Mouse (Mus musculus) embryonic facial prominence, embryonic 14.5 days (tissue): ENCODE measurements around the gene Arl5a. TPM values are rescaled to one million over a fixed set of nuclear protein-coding genes. Genes with fewer than 3 reads are reported as not detected.
A peak's percentile ranks its signal among the peaks of the same experiment; 100 is the strongest.

Experiments used
- ATAC-seq: fragments of 200-750 bp; cut with Nextera tagmentation; 2 replicates; pipeline ENCODE4 v1.8.0; 2017; ENCODE audit warnings: low read depth, moderate number of reproducible peaks, moderate TSS enrichment
- DNase-seq: peaks from one replicate; pipeline ENCODE4 v3.0.0-alpha.2; 2015; ENCODE audit warnings: low spot score
- H3K27ac ChIP-seq: fragments of 300-500 bp; sonication (generic); replicated peaks from 2 replicates; pipeline ENCODE4 v1.5.1; 2014; ENCODE audit warnings: low read depth, mild to moderate bottlenecking, low read length, moderate library complexity
- H3K27me3 ChIP-seq: fragments of 300-500 bp; sonication (generic); replicated peaks from 2 replicates; pipeline ENCODE4 v1.6.1; 2014; ENCODE audit warnings: low read length; ENCODE audit not compliant: control insufficient read depth, insufficient read depth
- H3K36me3 ChIP-seq: fragments of 300-500 bp; sonication (generic); 2 replicates; pipeline ENCODE4 v1.6.1; 2014; ENCODE audit warnings: low read length, mixed read lengths; ENCODE audit not compliant: control insufficient read depth, insufficient read depth
- H3K4me1 ChIP-seq: fragments of 300-500 bp; sonication (generic); 2 replicates; pipeline ENCODE4 v1.6.1; 2014; ENCODE audit warnings: antibody characterized with exemption, low read length; ENCODE audit not compliant: control insufficient read depth, insufficient read depth
- H3K4me2 ChIP-seq: fragments of 300-500 bp; sonication (generic); 2 replicates; pipeline ENCODE4 v1.6.1; 2014; ENCODE audit warnings: low read depth, mild to moderate bottlenecking, low read length, moderate library complexity, mixed read lengths
- H3K4me3 ChIP-seq: fragments of 300-500 bp; sonication (generic); 2 replicates; pipeline ENCODE4 v1.5.1; 2014; ENCODE audit warnings: low read depth, mild to moderate bottlenecking, low read length
- H3K9ac ChIP-seq: fragments of 300-500 bp; sonication (generic); 2 replicates; pipeline ENCODE4 v1.6.1; 2014; ENCODE audit warnings: low read depth, mild to moderate bottlenecking, low read length, moderate library complexity, mixed read lengths
- H3K9me3 ChIP-seq: fragments of 300-500 bp; sonication (generic); 2 replicates; pipeline ENCODE4 v1.6.1; 2016; ENCODE audit warnings: low read length; ENCODE audit not compliant: control insufficient read depth
- WGBS: fragments of 180-500 bp; shearing (Covaris S2); extraction: QIAGEN DNeasy Blood & Tissue Kit; methylation state at CpG from one replicate; pipeline ENCODE4 v1.1.7; 2014; 5-methylcytosine and 5-hydroxymethylcytosine counted together
- polyA plus RNA-seq: library from polyadenylated mRNA; unstranded; fragments of >200 nt; fragmentation: Nextera tagmentation; extraction: Ambion mirVana; gene quantifications from 2 replicates; pipeline ENCODE4 v1.2.1, GENCODE M21; 2014

Gene Arl5a
- polyA plus RNA-seq, 1 experiment from 2014 or later, result 66.8 TPM

DNA sequence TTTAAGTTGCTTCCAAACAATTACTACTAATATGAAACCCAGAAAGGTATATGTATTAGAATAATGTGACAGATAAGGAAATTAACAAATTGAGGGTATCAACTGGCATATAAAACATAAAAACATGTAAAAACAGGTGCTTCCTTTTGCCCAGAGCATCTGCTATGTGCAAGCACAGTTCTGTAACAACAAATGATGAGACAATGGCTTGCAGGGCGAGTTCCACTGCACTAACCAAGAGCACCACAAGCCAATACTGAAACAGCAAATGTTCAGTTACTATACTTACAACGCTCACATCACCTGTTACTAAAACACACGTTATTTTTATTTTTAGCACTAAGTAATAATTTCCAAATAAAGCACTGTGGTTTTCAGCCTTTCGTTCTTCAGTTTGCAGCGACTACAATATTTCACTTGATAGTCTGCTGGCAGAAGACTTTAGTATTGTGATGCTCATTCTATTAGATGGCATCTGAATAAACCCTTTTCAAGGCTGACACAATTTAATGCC lies 12.1 kb downstream of the Arl5a start:
- no peak overlapping the region for H3K27ac ChIP-seq
- H3K36me3 ChIP-seq, result peaks cover 75% of the 10 kb centered on the region
- H3K27me3 ChIP-seq, result no peaks in the 10 kb centered on the region
- DNase-seq (no peak), ATAC-seq (no peak)
- H3K9ac ChIP-seq, result no peak overlapping the region
- no peak overlapping the region for H3K4me3 ChIP-seq
- H3K4me1 ChIP-seq, result no peaks in the 10 kb centered on the region
- WGBS, result 93% methylated on average over 5 of the region's 5 CpGs
- no peak overlapping the region for H3K4me2 ChIP-seq
- H3K9me3 ChIP-seq, result peaks cover 47% of the 10 kb centered on the region

DNA sequence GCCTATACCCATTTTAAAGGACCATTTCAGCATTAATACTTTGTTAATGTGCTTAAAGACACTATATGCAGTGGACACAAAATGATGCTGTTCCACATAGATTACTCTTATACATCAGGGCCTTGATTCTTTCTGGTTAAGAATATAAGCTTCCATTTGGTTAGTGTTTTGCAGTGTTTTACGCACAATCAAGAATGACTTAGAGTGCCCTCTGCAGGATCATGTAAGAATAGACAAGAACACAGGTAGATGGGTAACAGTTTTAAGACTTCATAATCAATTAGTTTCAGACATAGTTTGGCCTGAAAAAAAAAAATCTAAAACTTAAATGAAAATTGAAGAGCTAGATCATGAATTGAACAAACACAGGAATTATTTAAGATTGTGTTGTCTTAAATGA lies 18.2 kb downstream of the Arl5a start:
- ATAC-seq (no peak), DNase-seq (no peak)
- Histone ChIP-seq H3K9me3 (peaks cover 23% of the 10 kb centered on the region), H3K27ac (no peak overlapping the region), H3K9ac (no peak overlapping the region), H3K4me2 (no peak overlapping the region), H3K4me3 (no peak overlapping the region), H3K36me3 (peaks cover 84% of the 10 kb centered on the region), H3K4me1 (no peaks in the 10 kb centered on the region), H3K27me3 (no peaks in the 10 kb centered on the region)
- 94% methylated on average over 1 of the region's 1 CpGs for WGBS

DNA sequence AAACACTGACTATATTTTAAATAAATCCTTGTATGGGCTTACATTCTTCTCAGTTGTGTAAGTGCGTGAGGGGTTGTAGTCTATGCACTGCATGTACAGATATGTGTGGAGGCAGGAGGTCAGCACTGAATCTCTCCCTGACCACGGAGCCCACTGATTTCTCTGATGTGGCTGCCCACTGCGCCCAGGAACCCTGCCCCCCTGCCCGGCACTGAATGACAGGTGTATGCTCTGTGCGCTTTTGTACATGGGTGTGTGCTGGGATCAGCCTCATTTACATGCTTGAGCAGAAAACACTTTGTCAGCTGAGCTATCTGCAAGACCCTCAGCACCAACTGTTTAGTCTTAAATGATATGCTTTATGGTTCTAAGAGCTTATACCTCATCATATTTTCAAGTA lies 19.5 kb downstream of the Arl5a start:
- Histone ChIP-seq H3K27ac (no peak overlapping the region), H3K9ac (no peak overlapping the region), H3K27me3 (no peaks in the 10 kb centered on the region), H3K36me3 (peaks cover 79% of the 10 kb centered on the region), H3K4me2 (no peak overlapping the region), H3K9me3 (peaks cover 11% of the 10 kb centered on the region), H3K4me3 (no peak overlapping the region), H3K4me1 (no peaks in the 10 kb centered on the region)
- WGBS, result 90% methylated on average over 5 of the region's 5 CpGs
- no peak for ATAC-seq
- no peak for DNase-seq

DNA sequence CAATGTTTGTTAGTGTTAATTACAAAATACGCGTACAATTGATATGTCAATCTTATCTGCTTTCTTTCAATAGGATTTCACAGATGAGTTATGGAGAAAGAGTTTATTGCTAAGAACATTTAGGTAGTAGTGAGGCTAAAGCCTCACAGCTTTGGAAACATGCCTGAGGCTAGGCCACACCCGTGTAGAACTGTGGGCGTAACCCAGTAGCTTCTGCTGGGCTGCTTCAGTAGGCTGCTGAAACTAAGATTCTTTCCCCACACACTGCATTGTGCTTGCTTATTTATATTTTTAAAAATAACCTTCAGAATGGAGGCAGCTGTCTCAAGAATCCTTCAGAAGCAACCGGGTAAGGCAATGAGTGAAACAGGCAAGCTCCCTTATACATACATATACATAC lies 30.2 kb downstream of the Arl5a start:
- H3K4me1 ChIP-seq, result no peaks in the 10 kb centered on the region
- WGBS, result 82% methylated on average over 5 of the region's 5 CpGs
- no peak for ATAC-seq

DNA sequence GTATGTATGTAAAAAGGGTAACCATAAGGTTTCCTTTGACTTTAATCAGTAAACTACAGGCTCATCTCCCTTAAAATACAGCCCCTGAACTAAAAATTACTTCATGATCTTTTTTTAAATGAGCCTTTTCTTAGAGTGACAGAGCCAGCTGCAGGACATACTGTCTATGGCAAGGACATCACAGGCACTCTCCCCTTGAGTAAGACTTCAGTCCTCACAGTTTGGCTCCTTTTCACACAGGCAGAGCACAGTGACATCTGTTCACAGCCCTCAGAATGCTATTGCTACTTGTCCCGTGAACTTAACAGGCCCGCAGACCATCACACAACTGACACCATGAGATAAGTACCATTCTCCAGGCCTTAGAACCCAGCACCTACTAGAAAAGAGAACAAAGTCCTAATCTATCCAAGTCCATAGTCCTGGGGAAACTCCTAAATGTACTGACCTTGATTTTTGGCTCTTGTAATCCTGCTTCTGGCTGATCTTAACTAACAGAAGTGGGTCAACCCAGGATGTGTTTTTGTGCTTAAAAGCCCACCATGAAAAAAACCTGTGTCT lies 34.2 kb downstream of the Arl5a start:
- Histone ChIP-seq H3K27me3 (no peaks in the 10 kb centered on the region), H3K4me3 (no peak overlapping the region), H3K4me2 (no peak overlapping the region), H3K36me3 (no peaks in the 10 kb centered on the region), H3K9ac (no peak overlapping the region), H3K27ac (no peak overlapping the region), H3K4me1 (no peaks in the 10 kb centered on the region), H3K9me3 (no peaks in the 10 kb centered on the region)
- ATAC-seq (peak; percentile 65; the same call in 1 of the 2 replicates), DNase-seq (peak; percentile 71)
- WGBS, result 77% methylated on average over 2 of the region's 2 CpGs

More for the DNA sequence above, 30.2 kb downstream of the Arl5a start:
- Histone ChIP-seq H3K27me3 (no peaks in the 10 kb centered on the region), H3K36me3 (peaks cover 6% of the 10 kb centered on the region; the same call in 1 of the 2 replicates), H3K4me2 (no peak overlapping the region), H3K9me3 (no peaks in the 10 kb centered on the region), H3K9ac (no peak overlapping the region), H3K27ac (no peak overlapping the region), H3K4me3 (no peak overlapping the region)
- DNase-seq, result peak; percentile 19

DNA sequence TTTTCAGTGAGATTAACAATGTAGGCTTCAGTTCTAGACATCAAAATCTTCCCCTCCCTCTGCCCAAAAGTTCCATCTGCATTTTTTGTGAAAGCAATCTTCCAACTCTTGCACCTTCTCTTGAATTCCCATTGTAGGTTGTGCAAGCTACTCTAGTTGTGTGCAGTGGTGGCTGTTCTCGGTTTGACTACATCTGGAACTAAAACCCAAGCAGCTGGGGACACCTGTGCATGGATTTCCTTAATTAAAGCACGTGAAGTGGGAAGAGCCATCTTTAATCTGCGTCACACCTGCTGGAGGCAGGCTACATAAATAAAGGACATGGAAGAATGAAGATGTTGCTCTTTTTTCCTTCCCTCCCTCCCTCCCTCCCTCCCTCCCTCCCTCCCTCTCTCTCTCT lies 34.7 kb downstream of the Arl5a start:
- no peak overlapping the region for H3K27ac ChIP-seq
- ATAC-seq, result no peak

DNA sequence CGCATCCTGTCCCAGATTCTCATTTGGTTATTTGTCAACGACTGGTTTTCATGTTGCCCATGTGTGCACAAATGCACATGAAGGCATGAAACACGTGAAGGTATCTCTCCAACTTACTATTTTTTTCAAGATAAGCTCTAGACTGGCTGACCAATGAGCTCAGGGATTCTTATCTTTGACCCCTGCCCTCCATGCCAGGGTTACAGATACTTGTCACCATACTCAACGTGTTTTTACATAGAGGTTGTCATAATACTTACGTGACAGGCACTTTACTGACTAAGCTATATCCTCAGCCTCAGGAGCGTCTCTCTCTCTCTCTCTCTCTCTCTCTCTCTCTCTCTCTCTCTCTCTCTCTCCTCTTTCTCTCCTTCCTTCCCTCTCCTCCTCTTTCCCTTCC lies 38.2 kb downstream of the Arl5a start:
- H3K4me2 ChIP-seq, result no peak overlapping the region
- no peak overlapping the region for H3K4me3 ChIP-seq
- ATAC-seq (no peak), DNase-seq (no peak)
- no peaks in the 10 kb centered on the region for H3K36me3 ChIP-seq
- WGBS, result 79% methylated on average over 6 of the region's 6 CpGs
- H3K27me3 ChIP-seq, result no peaks in the 10 kb centered on the region
- no peak overlapping the region for H3K27ac ChIP-seq
- H3K9me3 ChIP-seq, result no peaks in the 10 kb centered on the region
- H3K4me1 ChIP-seq, result no peaks in the 10 kb centered on the region
- H3K9ac ChIP-seq, result no peak overlapping the region

More for the DNA sequence above, 34.7 kb downstream of the Arl5a start:
- no peaks in the 10 kb centered on the region for H3K27me3 ChIP-seq
- no peaks in the 10 kb centered on the region for H3K4me1 ChIP-seq
- WGBS, result 72% methylated on average over 3 of the region's 3 CpGs
- no peak overlapping the region for H3K4me2 ChIP-seq
- H3K9me3 ChIP-seq, result no peaks in the 10 kb centered on the region
- no peaks in the 10 kb centered on the region for H3K36me3 ChIP-seq
- no peak for DNase-seq
- no peak overlapping the region for H3K4me3 ChIP-seq
- no peak overlapping the region for H3K9ac ChIP-seq

DNA sequence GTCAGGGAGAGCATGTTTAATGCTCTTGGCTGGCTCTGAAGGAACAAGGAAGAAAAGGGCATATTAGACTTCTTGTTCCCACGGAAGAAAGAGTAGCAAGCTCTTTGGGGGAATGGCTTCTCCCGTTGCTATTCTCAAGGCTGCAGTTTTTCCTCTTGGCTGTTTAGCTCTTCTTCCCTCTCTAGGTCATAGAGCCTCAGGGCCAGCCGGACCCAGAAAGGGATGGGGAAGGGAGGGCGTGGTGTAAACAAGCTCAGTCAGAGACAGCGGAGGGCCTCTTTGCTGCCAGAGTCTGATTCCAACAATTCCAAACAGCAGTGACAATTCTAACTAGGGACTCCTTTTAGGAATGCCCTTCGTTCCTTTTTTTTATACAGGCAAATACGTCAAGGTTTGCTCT lies 38.7 kb downstream of the Arl5a start:
- no peak for DNase-seq
- WGBS, result 49% methylated on average over 7 of the region's 7 CpGs

DNA sequence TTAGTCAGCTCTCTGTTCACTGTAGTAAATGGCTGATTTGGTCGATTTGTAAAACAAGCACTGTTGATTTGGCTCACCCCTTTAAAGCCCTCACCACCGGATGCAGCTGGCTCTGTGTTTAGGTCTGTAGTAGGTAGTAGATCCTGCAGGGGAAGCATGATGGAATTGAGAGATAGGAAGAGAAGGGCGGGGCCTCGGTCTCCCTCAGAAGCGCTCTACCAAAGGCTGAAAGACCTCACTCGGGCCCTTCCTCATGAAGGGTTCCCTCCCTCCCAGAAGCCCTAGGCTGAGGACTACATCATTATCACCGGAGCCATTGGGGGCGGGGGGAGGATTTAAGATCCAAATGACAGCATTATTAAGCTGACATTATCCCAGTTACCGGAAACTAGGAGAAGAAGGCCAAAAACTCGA lies 45.8 kb downstream of the Arl5a start:
- no peak for DNase-seq
- Histone ChIP-seq H3K9ac (no peak overlapping the region), H3K4me3 (no peak overlapping the region), H3K4me2 (peak overlapping the region; percentile 28; the same call in 1 of the 2 replicates), H3K27me3 (no peaks in the 10 kb centered on the region), H3K4me1 (no peaks in the 10 kb centered on the region), H3K9me3 (no peaks in the 10 kb centered on the region), H3K36me3 (no peaks in the 10 kb centered on the region), H3K27ac (no peak overlapping the region)
- WGBS, result 73% methylated on average over 10 of the region's 10 CpGs
- ATAC-seq, result 0 out of 2 replicates have a peak, but pooled peaks have one; percentile 15

More for the DNA sequence above, 38.7 kb downstream of the Arl5a start:
- Histone ChIP-seq H3K4me3 (no peak overlapping the region), H3K9ac (no peak overlapping the region), H3K27me3 (no peaks in the 10 kb centered on the region), H3K27ac (no peak overlapping the region), H3K36me3 (no peaks in the 10 kb centered on the region), H3K4me2 (no peak overlapping the region), H3K4me1 (no peaks in the 10 kb centered on the region), H3K9me3 (no peaks in the 10 kb centered on the region)
- no peak for ATAC-seq
